Comparison of ENCODE assay signal across 10 mouse cellular contexts in genomic region chr8:79297763-79298162, GRCm38 (mm10). TPM values are rescaled to one million over a fixed set of nuclear protein-coding genes. Genes with fewer than 3 reads are reported as not detected.
DNase-seq lines count a peak whose midpoint lies in the region; ATAC-seq and TF ChIP-seq lines count a peak whose summit lies in the region.
"Had no signal": no experiment of that assay in that cellular context is flagged by ENCODE, and none has a peak within 500 bp of the region (broad histone marks: within the 10 kb centered on the region; RNA-seq: fewer than 3 reads in every experiment).

No protein-coding gene starts in this region.

- no peak overlapping the region for H3K27ac ChIP-seq in cerebellum, adult 2 months (ENCODE audit: insufficient read depth, low read length)
- H3K27ac ChIP-seq in layer of hippocampus, adult 2 months, result no peak overlapping the region
- no peak overlapping the region for H3K27ac ChIP-seq in stomach, postnatal 0 days (replicated peaks)

- H3K27me3 ChIP-seq in cerebellum, adult 2 months (ENCODE audit: control insufficient read depth, insufficient read depth, low read length), result no peaks in the 10 kb centered on the region
- H3K27me3 ChIP-seq in stomach, postnatal 0 days (ENCODE audit: control insufficient read depth, insufficient read depth, low read length), result no peaks in the 10 kb centered on the region

- TF ChIP-seq POLR2A in cerebellum, adult 2 months (IDR thresholded peaks at IDR 0.05; ENCODE audit: borderline replicate concordance, insufficient read depth, low read length), result no peak

- H3K4me3 ChIP-seq in cerebellum, adult 2 months (replicated peaks; ENCODE audit: insufficient read depth, low read depth, low read length), result no peak overlapping the region
- no peak overlapping the region for H3K4me3 ChIP-seq in layer of hippocampus, adult 2 months
- no peak overlapping the region for H3K4me3 ChIP-seq in stomach, postnatal 0 days (ENCODE audit: low read depth, low read length)

- no peak for TF ChIP-seq EP300 in stomach, postnatal 0 days (optimal IDR thresholded peaks at IDR 0.05)

- TF ChIP-seq CTCF in cerebellum, adult 2 months (IDR thresholded peaks at IDR 0.05; ENCODE audit: borderline replicate concordance, insufficient read depth, low read depth, low read length), result peak; percentile 66
- TF ChIP-seq CTCF in layer of hippocampus, adult 2 months (conservative IDR thresholded peaks at IDR 0.05), result peak; percentile 97
- peak; percentile 97 for TF ChIP-seq CTCF in stomach, postnatal 0 days (IDR thresholded peaks at IDR 0.05; ENCODE audit: low read depth)

- 25% methylated on average over 3 of the region's 3 CpGs for WGBS in cerebellum, adult 2 months
- WGBS in stomach, postnatal 0 days, result 27% methylated on average over 3 of the region's 3 CpGs

- peak; percentile 38 for DNase-seq in 3134 (ENCODE audit: extremely low read depth, insufficient read length, low spot score)
- peak; percentile 17 for DNase-seq in CD4-positive helper T cell, adult 2 months (ENCODE audit: low read depth, low spot score)
- peak; percentile 45 to 50 for DNase-seq in cerebellum, adult 2 months
- DNase-seq in gastrocnemius, adult 8-10 months (ENCODE audit: low spot score in 2 of 2), result peak; percentile 40 to 57
- DNase-seq in layer of hippocampus, adult 2 months (ENCODE audit: low spot score in 2 of 2), result peak; percentile 29 to 71
- DNase-seq in lung, postnatal 25 days (ENCODE audit: low spot score), result peak; percentile 67
- DNase-seq in stomach, postnatal 0 days (ENCODE audit: low spot score), result peak; percentile 80

- H3K36me3 ChIP-seq in stomach, postnatal 0 days (ENCODE audit: control insufficient read depth, insufficient read depth, low read length), result no peaks in the 10 kb centered on the region

- no peaks in the 10 kb centered on the region for H3K9me3 ChIP-seq in stomach, postnatal 0 days (ENCODE audit: control insufficient read depth, low read length)

- no peak overlapping the region for H3K9ac ChIP-seq in stomach, postnatal 0 days (ENCODE audit: low read length)

- H3K4me2 ChIP-seq in stomach, postnatal 0 days (replicated peaks; ENCODE audit: low read depth), result no peak overlapping the region

- ATAC-seq in stomach, postnatal 0 days (ENCODE audit: low FRiP score, low TSS enrichment), result no peak
- ATAC-seq in erythroid progenitor cell, adult 5-6 weeks (replicated peaks; ENCODE audit: low FRiP score, poor library complexity, severe bottlenecking), result no peak

- H3K4me1 ChIP-seq in cerebellum, adult 2 months (ENCODE audit: control insufficient read depth, insufficient read depth, low read length), result peaks cover 7% of the 10 kb centered on the region
- H3K4me1 ChIP-seq in stomach, postnatal 0 days (replicated peaks; ENCODE audit: control insufficient read depth, insufficient read depth), result 0 out of 2 replicates have a peak, but pooled peaks cover 2% of the 10 kb centered on the region

RNA-seq across cellular contexts. Expression of gene Mmaa, which starts 3.0 kb away (rescaled TPM):
- 33.1 and 33.8 TPM in 2 replicates for polyA plus RNA-seq in cerebellum, adult 2 months (2012; rRNA removed)
- 10 to 100 TPM; 14.9 to 18.5 (median 17.3) TPM for total RNA-seq in gastrocnemius, adult 8-10 months (2022)
- total RNA-seq in layer of hippocampus, adult 2 months (2021), result 10 to 100 TPM; 26.0 to 28.5 TPM
- 10.0 and 10.9 TPM in 2 replicates for polyA plus RNA-seq in stomach, postnatal 0 days (2015; fragmentation: Nextera tagmentation; extraction: Ambion mirVana)
- 1.7 and 4.7 TPM in 2 replicates for total RNA-seq in erythroid progenitor cell, adult 5-6 weeks (2015; ENCODE audit: low replicate concordance)
- 0.98 and 4.2 TPM in 2 replicates for total RNA-seq in erythroid progenitor cell, adult 5-6 weeks (2017; ENCODE audit: low replicate concordance)

RNA-seq across cellular contexts. Expression of gene 1700011L22Rik, which starts 49.4 kb away (rescaled TPM):
- 0.11 TPM in 1 of 2 replicates, not detected in the other for polyA plus RNA-seq in cerebellum, adult 2 months (2012; rRNA removed)
- not detected for total RNA-seq in gastrocnemius, adult 8-10 months (2022)
- total RNA-seq in layer of hippocampus, adult 2 months (2021), result not detected
- not detected in 2 replicates for polyA plus RNA-seq in stomach, postnatal 0 days (2015; fragmentation: Nextera tagmentation; extraction: Ambion mirVana)
- total RNA-seq in erythroid progenitor cell, adult 5-6 weeks (2015; ENCODE audit: low replicate concordance), result not detected in 2 replicates
- total RNA-seq in erythroid progenitor cell, adult 5-6 weeks (2017; ENCODE audit: low replicate concordance), result not detected in 2 replicates
- polyA plus RNA-seq: heart, embryonic 16.5 days; stomach, embryonic 14.5 days had no signal

Comparison
In these comparisons a context has a peak if more than half of its experiments do, and no peak if none do; other contexts are left out.
1. DNase-seq: peak in every context shown above with its lines; median percentile 80 in stomach, postnatal 0 days; 67 in lung, postnatal 25 days; 50 in layer of hippocampus, adult 2 months; 48 in gastrocnemius, adult 8-10 months; 48 in cerebellum, adult 2 months; 38 in 3134; 17 in CD4-positive helper T cell, adult 2 months.